Mouse (Mus musculus): ENCODE measurements at regions not wholly inside any gene's neighbourhood (a gene's known extent, or its start where the extent isn't known, plus 50 kb on each side); places are given as distances from the start of the nearest gene placed in this dataset.

- Histone ChIP-seq H3K4me2 (ENCODE audit: low read depth, low read length) (no peak overlapping the region), H3K4me1 (ENCODE audit: control insufficient read depth, insufficient read depth, low read length) (no peaks in the 10 kb centered on the region), H3K36me3 (ENCODE audit: control insufficient read depth, insufficient read depth, low read length) (no peaks in the 10 kb centered on the region), H3K9ac (replicated peaks; ENCODE audit: low read depth, low read length) (no peak overlapping the region), H3K9me3 (ENCODE audit: control insufficient read depth, low read length) (no peaks in the 10 kb centered on the region), H3K27me3 (ENCODE audit: control insufficient read depth, insufficient read depth, low read length) (no peaks in the 10 kb centered on the region), H3K4me3 (ENCODE audit: low read depth, low read length) (no peak overlapping the region), H3K27ac (ENCODE audit: low read depth, low read length) (no peak overlapping the region)
- ATAC-seq (ENCODE audit: low read depth), result no peak
- WGBS, result 78% methylated on average over 2 of the region's 2 CpGs
These were observed 467.6 kb downstream of the Gabrg2 start for GRCm38 (mm10) chr11:41533009-41533408.

DNA sequence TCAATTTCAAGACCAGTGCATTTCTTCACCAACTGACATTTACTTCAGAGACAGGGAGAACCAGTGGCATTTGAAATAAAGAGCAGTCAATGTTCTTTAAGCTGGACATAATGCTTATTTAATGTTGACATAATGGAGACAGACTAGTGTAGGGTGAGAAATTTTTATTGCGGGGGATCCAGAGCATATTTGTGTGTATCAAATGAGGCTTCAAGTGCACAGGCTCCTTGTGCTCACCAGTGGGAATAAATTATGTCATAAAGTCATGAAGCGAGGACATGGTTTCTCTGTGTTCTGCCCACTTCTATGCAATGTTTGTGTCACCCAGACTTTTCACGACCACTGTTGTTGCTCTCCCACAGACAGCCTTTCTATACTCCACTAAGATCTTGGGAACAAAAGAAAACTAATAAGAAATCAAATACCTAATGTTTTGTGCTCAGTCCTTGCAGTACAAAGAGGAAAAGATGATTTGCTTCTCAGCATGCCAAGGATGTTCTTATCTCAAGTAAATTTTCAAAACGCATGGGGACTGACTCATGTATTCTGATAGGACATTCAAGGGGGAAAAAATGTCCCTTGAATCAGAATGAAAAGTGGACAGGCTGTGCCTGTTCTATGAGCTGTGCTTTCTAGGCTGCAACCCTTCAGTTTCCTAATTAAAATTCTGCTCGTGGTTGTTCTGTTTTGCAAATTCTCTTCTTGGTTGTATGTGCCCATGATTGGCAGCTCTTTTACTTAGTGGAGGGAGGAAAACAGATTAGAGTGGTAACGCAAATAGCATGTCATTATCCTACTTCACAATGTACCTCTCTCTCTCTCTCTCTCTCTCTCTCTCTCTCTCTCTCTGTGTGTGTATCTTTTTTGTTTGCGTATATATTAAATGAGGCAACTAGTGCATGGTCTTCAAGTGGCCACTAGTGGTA, 468.4 kb downstream of the Gabrg2 start:
- H3K27ac ChIP-seq (ENCODE audit: low read depth, low read length), result no peak overlapping the region

DNA sequence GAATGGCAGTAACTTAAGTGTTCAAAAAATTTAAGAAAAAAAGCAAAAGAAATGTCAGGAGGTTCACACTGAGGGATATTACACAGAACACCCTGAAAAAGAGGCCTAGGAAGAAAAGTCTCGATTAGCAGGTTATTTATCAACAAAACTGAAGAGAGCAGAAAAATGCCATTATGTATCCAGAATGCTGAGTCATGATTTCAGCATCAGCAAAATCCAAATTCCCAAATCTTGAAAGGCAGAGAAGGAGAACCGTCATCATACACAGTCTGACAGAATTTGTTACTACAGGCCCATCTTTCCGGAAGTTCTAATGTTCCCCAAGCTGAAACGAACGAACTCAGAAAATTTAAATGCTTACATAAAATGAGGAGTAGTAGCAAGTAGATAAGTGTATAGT, 475.7 kb downstream of the Gabrg2 start:
- Histone ChIP-seq H3K4me3 (ENCODE audit: low read depth, low read length) (no peak overlapping the region), H3K4me2 (ENCODE audit: low read depth, low read length) (no peak overlapping the region), H3K9ac (replicated peaks; ENCODE audit: low read depth, low read length) (no peak overlapping the region), H3K27me3 (ENCODE audit: control insufficient read depth, insufficient read depth, low read length) (no peaks in the 10 kb centered on the region), H3K4me1 (ENCODE audit: control insufficient read depth, insufficient read depth, low read length) (no peaks in the 10 kb centered on the region), H3K36me3 (ENCODE audit: control insufficient read depth, insufficient read depth, low read length) (no peaks in the 10 kb centered on the region), H3K27ac (ENCODE audit: low read depth, low read length) (no peak overlapping the region), H3K9me3 (ENCODE audit: control insufficient read depth, low read length) (no peaks in the 10 kb centered on the region)
- WGBS, result 94% methylated on average over 5 of the region's 5 CpGs
- no peak for ATAC-seq (ENCODE audit: low read depth)

More for the DNA sequence above, 468.4 kb downstream of the Gabrg2 start:
- H3K4me1 ChIP-seq (ENCODE audit: control insufficient read depth, insufficient read depth, low read length), result no peaks in the 10 kb centered on the region
- H3K9ac ChIP-seq (replicated peaks; ENCODE audit: low read depth, low read length), result no peak overlapping the region
- no peak overlapping the region for H3K4me2 ChIP-seq (ENCODE audit: low read depth, low read length)
- no peak for ATAC-seq (ENCODE audit: low read depth)
- H3K27me3 ChIP-seq (ENCODE audit: control insufficient read depth, insufficient read depth, low read length), result no peaks in the 10 kb centered on the region
- no peaks in the 10 kb centered on the region for H3K36me3 ChIP-seq (ENCODE audit: control insufficient read depth, insufficient read depth, low read length)
- WGBS, result 51% methylated on average over 7 of the region's 7 CpGs
- no peaks in the 10 kb centered on the region for H3K9me3 ChIP-seq (ENCODE audit: control insufficient read depth, low read length)
- H3K4me3 ChIP-seq (ENCODE audit: low read depth, low read length), result no peak overlapping the region

DNA sequence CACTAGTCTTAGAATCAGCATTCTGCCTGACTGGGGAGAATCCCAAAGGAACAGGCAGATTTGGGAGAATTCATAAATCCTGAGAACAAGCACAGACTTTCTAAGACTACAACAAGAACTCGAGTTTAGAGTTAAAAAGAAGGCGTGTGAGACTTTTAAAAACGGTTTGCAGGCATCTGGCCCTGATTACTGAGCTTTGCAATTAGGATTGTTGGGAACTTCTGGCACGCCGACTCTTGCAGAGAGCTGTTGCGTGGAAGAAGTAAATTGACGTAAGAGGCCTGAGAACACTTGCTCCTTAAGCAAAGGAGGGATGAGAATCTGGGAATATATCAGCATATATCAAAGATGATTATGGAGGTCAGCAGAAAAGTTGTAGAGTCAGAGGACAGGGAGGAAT, 507.4 kb downstream of the Gabrg2 start:
- no peaks in the 10 kb centered on the region for H3K36me3 ChIP-seq (ENCODE audit: control insufficient read depth, insufficient read depth, low read length)
- ATAC-seq (ENCODE audit: low read depth), result no peak
- H3K4me3 ChIP-seq (ENCODE audit: low read depth, low read length), result no peak overlapping the region
- no peak overlapping the region for H3K9ac ChIP-seq (replicated peaks; ENCODE audit: low read depth, low read length)
- 76% methylated on average over 7 of the region's 7 CpGs for WGBS
- no peak overlapping the region for H3K27ac ChIP-seq (ENCODE audit: low read depth, low read length)
- no peaks in the 10 kb centered on the region for H3K9me3 ChIP-seq (ENCODE audit: control insufficient read depth, low read length)
- H3K4me2 ChIP-seq (ENCODE audit: low read depth, low read length), result no peak overlapping the region
- no peaks in the 10 kb centered on the region for H3K4me1 ChIP-seq (ENCODE audit: control insufficient read depth, insufficient read depth, low read length)
- H3K27me3 ChIP-seq (ENCODE audit: control insufficient read depth, insufficient read depth, low read length), result no peaks in the 10 kb centered on the region

GRCm38 (mm10) chr11:41491966-41492365, 508.7 kb downstream of the Gabrg2 start:
- no peak for ATAC-seq (ENCODE audit: low read depth)
- WGBS, result 83% methylated on average over 5 of the region's 5 CpGs

GRCm38 (mm10) chr11:41491279-41491678, 509.4 kb downstream of the Gabrg2 start:
- ATAC-seq (ENCODE audit: low read depth), result no peak
- no peaks in the 10 kb centered on the region for H3K27me3 ChIP-seq (ENCODE audit: control insufficient read depth, insufficient read depth, low read length)
- 88% methylated on average over 3 of the region's 3 CpGs for WGBS

More at GRCm38 (mm10) chr11:41491966-41492365, 508.7 kb downstream of the Gabrg2 start:
- H3K4me3 ChIP-seq (ENCODE audit: low read depth, low read length), result no peak overlapping the region
- H3K4me2 ChIP-seq (ENCODE audit: low read depth, low read length), result no peak overlapping the region
- no peaks in the 10 kb centered on the region for H3K27me3 ChIP-seq (ENCODE audit: control insufficient read depth, insufficient read depth, low read length)
- no peak overlapping the region for H3K27ac ChIP-seq (ENCODE audit: low read depth, low read length)
- no peaks in the 10 kb centered on the region for H3K4me1 ChIP-seq (ENCODE audit: control insufficient read depth, insufficient read depth, low read length)
- no peaks in the 10 kb centered on the region for H3K36me3 ChIP-seq (ENCODE audit: control insufficient read depth, insufficient read depth, low read length)
- H3K9ac ChIP-seq (replicated peaks; ENCODE audit: low read depth, low read length), result no peak overlapping the region
- H3K9me3 ChIP-seq (ENCODE audit: control insufficient read depth, low read length), result no peaks in the 10 kb centered on the region

DNA sequence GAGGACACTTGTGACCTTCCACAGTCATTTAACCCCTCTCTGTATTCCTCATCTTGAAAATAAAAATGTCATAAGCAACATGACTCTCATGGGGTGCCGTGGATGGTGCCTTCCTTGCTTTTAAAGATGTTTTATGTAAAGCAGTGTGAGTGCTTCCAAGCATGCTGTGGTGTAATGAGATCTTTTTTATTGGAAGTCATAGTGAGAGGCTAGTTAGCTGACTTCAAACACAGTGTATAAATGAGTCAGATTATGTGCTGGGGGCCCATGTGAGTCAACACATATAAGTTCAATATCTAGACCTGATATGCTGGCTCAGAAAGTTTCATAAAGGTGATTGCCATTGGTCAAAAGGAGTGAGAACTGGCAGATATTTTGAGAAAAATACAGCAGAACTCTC, 516.8 kb downstream of the Gabrg2 start:
- H3K27ac ChIP-seq (ENCODE audit: low read depth, low read length), result no peak overlapping the region
- WGBS, result 42% methylated on average over 1 of the region's 1 CpGs

More at GRCm38 (mm10) chr11:41491279-41491678, 509.4 kb downstream of the Gabrg2 start:
- Histone ChIP-seq H3K9ac (replicated peaks; ENCODE audit: low read depth, low read length) (no peak overlapping the region), H3K4me3 (ENCODE audit: low read depth, low read length) (no peak overlapping the region), H3K27ac (ENCODE audit: low read depth, low read length) (no peak overlapping the region), H3K9me3 (ENCODE audit: control insufficient read depth, low read length) (no peaks in the 10 kb centered on the region), H3K4me2 (ENCODE audit: low read depth, low read length) (no peak overlapping the region), H3K36me3 (ENCODE audit: control insufficient read depth, insufficient read depth, low read length) (no peaks in the 10 kb centered on the region), H3K4me1 (ENCODE audit: control insufficient read depth, insufficient read depth, low read length) (no peaks in the 10 kb centered on the region)

DNA sequence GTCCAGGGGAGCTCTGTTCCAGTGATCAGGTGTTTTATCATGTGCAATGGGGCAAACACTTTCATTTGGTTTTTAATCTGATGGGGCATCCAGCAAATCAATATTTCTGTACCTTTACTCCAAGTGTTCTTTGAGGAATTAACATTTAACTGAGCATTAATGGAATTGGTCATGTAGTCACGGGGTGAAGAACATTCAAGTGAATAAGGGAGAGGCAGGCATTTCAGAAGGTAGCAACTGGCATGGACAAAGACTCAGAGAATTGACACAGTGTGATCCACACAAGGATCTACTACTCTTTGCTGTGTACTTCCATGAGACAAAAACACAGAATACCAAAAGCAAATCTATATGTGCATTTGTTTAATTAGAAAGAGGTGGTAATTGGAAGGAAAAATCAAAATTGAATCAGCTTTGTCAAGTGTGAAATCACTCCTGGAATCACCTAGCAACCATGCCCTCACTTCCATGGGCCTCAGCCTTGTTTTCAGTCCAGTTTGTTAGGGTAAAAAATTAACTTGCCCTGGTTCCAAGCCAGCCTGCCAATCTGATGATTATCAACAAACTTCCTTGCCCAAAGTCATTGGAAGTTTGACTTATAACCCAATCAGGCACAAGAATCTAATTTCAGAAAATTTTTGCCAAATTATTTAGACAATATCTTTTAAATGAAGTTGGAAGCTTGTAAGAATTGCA, 529.6 kb downstream of the Gabrg2 start:
- ATAC-seq (ENCODE audit: low read depth), result no peak

More for the DNA sequence above, 516.8 kb downstream of the Gabrg2 start:
- Histone ChIP-seq H3K4me3 (ENCODE audit: low read depth, low read length) (no peak overlapping the region), H3K9ac (replicated peaks; ENCODE audit: low read depth, low read length) (no peak overlapping the region), H3K9me3 (ENCODE audit: control insufficient read depth, low read length) (no peaks in the 10 kb centered on the region), H3K27me3 (ENCODE audit: control insufficient read depth, insufficient read depth, low read length) (no peaks in the 10 kb centered on the region), H3K36me3 (ENCODE audit: control insufficient read depth, insufficient read depth, low read length) (no peaks in the 10 kb centered on the region), H3K4me2 (ENCODE audit: low read depth, low read length) (no peak overlapping the region), H3K4me1 (ENCODE audit: control insufficient read depth, insufficient read depth, low read length) (no peaks in the 10 kb centered on the region)
- peak; percentile 54; the same call in 1 of the 2 replicates for ATAC-seq (ENCODE audit: low read depth)

DNA sequence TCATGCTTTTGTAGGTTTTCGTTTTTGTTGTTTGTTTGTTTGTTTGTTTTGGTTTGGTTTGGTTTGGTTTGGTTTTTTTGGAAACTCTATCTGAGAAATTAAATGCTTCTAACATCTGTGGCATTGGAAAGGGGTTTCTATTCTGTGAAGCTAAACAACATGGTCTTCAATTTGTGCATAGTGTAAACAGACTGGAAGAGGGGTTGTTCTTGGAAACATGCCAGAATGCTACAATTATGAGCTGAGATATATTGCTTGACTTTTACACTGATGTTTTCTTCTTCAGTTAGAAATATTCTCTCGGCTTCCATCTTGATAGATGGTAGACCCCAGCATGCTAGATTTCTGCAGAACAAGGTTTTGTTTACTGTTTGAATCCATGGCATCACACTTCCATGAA, 533.3 kb downstream of the Gabrg2 start:
- Histone ChIP-seq H3K27me3 (ENCODE audit: control insufficient read depth, insufficient read depth, low read length) (no peaks in the 10 kb centered on the region), H3K9me3 (ENCODE audit: control insufficient read depth, low read length) (no peaks in the 10 kb centered on the region), H3K4me1 (ENCODE audit: control insufficient read depth, insufficient read depth, low read length) (no peaks in the 10 kb centered on the region), H3K27ac (ENCODE audit: low read depth, low read length) (no peak overlapping the region), H3K36me3 (ENCODE audit: control insufficient read depth, insufficient read depth, low read length) (no peaks in the 10 kb centered on the region), H3K4me3 (ENCODE audit: low read depth, low read length) (no peak overlapping the region), H3K9ac (replicated peaks; ENCODE audit: low read depth, low read length) (no peak overlapping the region), H3K4me2 (ENCODE audit: low read depth, low read length) (no peak overlapping the region)
- 76% methylated on average over 2 of the region's 2 CpGs for WGBS
- no peak for ATAC-seq (ENCODE audit: low read depth)

More for the DNA sequence above, 529.6 kb downstream of the Gabrg2 start:
- no peak overlapping the region for H3K4me3 ChIP-seq (ENCODE audit: low read depth, low read length)
- H3K9ac ChIP-seq (replicated peaks; ENCODE audit: low read depth, low read length), result no peak overlapping the region
- H3K36me3 ChIP-seq (ENCODE audit: control insufficient read depth, insufficient read depth, low read length), result no peaks in the 10 kb centered on the region
- no peak overlapping the region for H3K4me2 ChIP-seq (ENCODE audit: low read depth, low read length)
- H3K9me3 ChIP-seq (ENCODE audit: control insufficient read depth, low read length), result no peaks in the 10 kb centered on the region
- no peaks in the 10 kb centered on the region for H3K27me3 ChIP-seq (ENCODE audit: control insufficient read depth, insufficient read depth, low read length)
- H3K27ac ChIP-seq (ENCODE audit: low read depth, low read length), result no peak overlapping the region
- no peaks in the 10 kb centered on the region for H3K4me1 ChIP-seq (ENCODE audit: control insufficient read depth, insufficient read depth, low read length)
- WGBS, result 68% methylated on average over 1 of the region's 1 CpGs

Measured in neural tube, embryonic 14.5 days (tissue).